Mouse (Mus musculus) embryonic fibroblast, embryonic 13.5 days (primary cell): ENCODE data around the gene Cnih1.

Source experiments
- CTCF ChIP-seq: IDR thresholded peaks from 2 replicates; pipeline ENCODE4 v1.5.1; 2011; ENCODE audit warnings: mild to moderate bottlenecking, control low read depth, low read length, moderate library complexity, borderline replicate concordance; ENCODE audit not compliant: insufficient read depth
- POLR2A ChIP-seq: IDR thresholded peaks from 2 replicates; pipeline ENCODE4 v1.6.1; 2011; ENCODE audit warnings: low read depth, mild to moderate bottlenecking, control low read depth, low read length, moderate library complexity

DNA sequence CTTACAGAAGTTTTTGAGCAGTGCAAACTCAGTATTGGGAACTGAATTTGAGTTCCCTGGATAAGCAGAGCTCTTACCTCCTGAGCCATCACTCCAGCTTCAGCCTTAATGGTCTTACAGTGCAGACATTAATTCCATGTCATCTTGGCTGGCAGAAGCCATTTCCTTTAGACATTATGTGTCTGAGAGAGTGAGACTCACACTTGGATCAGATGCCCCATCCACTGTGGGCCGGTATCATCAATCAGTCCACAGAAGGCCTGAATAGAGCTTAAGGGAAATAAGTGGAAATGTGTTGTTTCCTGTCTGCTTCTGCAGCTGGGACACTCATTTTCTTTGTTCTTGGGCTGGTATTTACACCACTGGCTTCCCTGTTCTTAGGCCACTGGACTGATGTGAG is 15.6 kb upstream of the Cnih1 start:
- TF ChIP-seq CTCF (no peak), POLR2A (no peak)
